Mouse (Mus musculus): Measurements from ENCODE around the gene Smim6. TPM values are rescaled to one million over a fixed set of nuclear protein-coding genes. Genes with fewer than 3 reads are reported as not detected.

Gene Smim6
- polyA plus RNA-seq, 1 experiment = not detected

- H3K4me1 ChIP-seq (ENCODE audit: control insufficient read depth, insufficient read depth, low read length) = no peaks in the 10 kb centered on the region
- H3K27me3 ChIP-seq (ENCODE audit: control insufficient read depth, insufficient read depth, low read length) = no peaks in the 10 kb centered on the region
- H3K4me3 ChIP-seq (replicated peaks; ENCODE audit: insufficient read depth, low read depth, low read length) = no peak overlapping the region
- WGBS = 80% methylated on average over 5 of the region's 5 CpGs
- TF ChIP-seq CTCF (IDR thresholded peaks at IDR 0.05; ENCODE audit: borderline replicate concordance, insufficient read depth, low read depth, low read length) (no peak), POLR2A (IDR thresholded peaks at IDR 0.05; ENCODE audit: borderline replicate concordance, insufficient read depth, low read length) (no peak)
- H3K27ac ChIP-seq (ENCODE audit: insufficient read depth, low read length) = no peak overlapping the region
- no peak for DNase-seq
These were observed 9.6 kb upstream of the Smim6 start for GRCm38 (mm10) chr11:115902177-115902576.

DNA sequence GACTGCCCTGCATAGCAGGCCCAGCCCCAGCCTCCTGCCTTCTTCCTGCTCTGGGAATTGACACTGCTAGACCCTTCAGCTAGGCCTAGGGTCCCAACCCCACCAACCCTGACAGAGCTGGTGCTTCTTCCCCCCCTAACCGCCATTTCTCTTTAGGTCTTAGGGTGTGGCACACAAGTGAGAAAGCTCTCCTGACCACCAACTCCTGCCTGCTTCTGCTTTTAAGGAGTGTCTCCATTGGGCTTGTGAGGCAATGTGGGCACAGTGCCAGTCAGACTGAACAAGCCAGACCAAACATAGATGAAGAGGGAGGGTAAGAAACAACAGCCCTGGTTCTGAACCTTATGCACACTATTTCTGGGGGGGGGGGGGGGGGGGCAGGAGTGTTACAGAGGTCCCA, 9.0 kb upstream of the Smim6 start:
- WGBS = 95% methylated on average over 1 of the region's 1 CpGs
- TF ChIP-seq CTCF (IDR thresholded peaks at IDR 0.05; ENCODE audit: borderline replicate concordance, insufficient read depth, low read depth, low read length) = no peak
- TF ChIP-seq POLR2A (IDR thresholded peaks at IDR 0.05; ENCODE audit: borderline replicate concordance, insufficient read depth, low read length) = no peak
- DNase-seq = no peak
- Histone ChIP-seq H3K27me3 (ENCODE audit: control insufficient read depth, insufficient read depth, low read length) (no peaks in the 10 kb centered on the region), H3K27ac (ENCODE audit: insufficient read depth, low read length) (no peak overlapping the region), H3K4me3 (replicated peaks; ENCODE audit: insufficient read depth, low read depth, low read length) (no peak overlapping the region), H3K4me1 (ENCODE audit: control insufficient read depth, insufficient read depth, low read length) (no peaks in the 10 kb centered on the region)

DNA sequence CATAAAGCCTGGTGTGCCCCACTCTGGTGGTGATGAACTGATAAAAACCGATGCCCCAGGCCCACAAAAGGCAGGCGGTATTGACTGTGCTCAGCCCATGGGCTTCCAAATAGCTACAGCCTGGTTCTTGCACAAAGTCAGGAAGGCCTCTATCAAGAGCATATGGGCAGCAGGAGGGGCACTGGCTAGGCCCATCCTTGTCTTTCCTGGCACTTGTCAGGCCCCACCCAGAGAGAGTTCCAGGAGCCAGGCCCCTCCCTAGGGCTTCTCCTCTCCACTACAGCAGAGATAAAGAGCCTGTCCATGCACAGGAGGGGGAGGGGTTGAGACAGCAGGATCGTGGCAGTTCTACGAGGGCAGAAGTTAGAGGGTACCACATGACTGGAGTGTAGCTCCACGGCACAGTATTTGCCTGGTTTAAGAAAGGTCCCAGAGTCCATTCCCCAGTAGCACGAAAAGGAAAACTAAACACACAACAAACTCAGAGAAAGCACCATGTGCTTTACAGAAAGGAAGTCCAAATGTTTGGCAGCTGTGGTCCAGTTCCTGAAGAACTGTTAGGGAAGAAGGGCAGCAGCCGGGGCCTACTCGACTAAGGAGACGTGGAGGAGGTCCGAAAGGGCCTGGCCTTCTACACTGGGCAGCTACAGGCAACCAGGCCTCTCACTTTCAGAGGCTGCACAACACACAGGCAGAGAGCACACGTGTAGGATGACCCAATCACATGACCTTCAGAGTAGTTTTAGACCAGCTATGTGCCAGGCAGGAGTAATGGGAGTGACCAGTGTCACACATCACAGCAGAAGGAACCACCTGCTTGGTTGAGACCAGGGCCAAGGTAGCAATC, 8.2 kb upstream of the Smim6 start:
- Histone ChIP-seq H3K27me3 (ENCODE audit: control insufficient read depth, insufficient read depth, low read length) (no peaks in the 10 kb centered on the region), H3K4me1 (ENCODE audit: control insufficient read depth, insufficient read depth, low read length) (no peaks in the 10 kb centered on the region), H3K4me3 (replicated peaks; ENCODE audit: insufficient read depth, low read depth, low read length) (no peak overlapping the region), H3K27ac (ENCODE audit: insufficient read depth, low read length) (no peak overlapping the region)
- 60% methylated on average over 11 of the region's 11 CpGs for WGBS
- no peak for TF ChIP-seq POLR2A (IDR thresholded peaks at IDR 0.05; ENCODE audit: borderline replicate concordance, insufficient read depth, low read length)
- TF ChIP-seq CTCF (IDR thresholded peaks at IDR 0.05; ENCODE audit: borderline replicate concordance, insufficient read depth, low read depth, low read length) = no peak
- DNase-seq = no peak

DNA sequence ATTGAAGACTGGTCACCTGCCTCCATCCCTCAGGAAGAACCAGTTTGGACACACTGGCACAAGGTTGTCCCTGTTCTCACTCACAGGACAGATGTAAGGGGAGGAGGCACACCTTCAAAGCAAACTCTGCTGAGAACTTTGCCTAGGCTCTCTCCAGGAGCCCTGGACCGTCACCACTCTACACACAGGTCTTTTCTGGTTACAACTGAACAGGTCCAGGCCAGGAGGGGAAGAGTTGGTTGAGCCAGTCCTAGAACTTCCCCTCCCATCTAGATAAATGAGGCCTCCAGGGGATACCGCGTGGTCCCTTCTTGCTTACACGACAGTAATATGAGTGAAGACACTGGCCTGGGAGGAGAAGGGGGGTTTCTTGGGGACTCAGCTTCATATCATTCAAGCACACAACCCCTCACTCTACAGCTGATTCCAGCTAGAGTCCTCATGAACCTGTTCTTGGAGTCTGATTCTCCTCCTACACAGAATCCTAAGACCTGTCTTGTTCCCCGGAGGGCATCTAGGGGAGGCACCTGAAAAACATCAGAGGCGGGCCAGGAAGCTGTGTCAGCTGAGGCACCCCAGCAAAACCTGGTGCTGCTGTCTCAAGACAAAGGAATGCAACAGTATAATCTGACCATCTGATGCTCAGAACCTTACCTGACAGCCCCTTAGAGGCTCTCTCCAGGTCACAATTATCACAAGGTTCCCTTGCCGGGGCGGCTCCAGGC, 7.4 kb upstream of the Smim6 start:
- Histone ChIP-seq H3K4me1 (ENCODE audit: control insufficient read depth, insufficient read depth, low read length) (no peaks in the 10 kb centered on the region), H3K27me3 (ENCODE audit: control insufficient read depth, insufficient read depth, low read length) (no peaks in the 10 kb centered on the region), H3K27ac (ENCODE audit: insufficient read depth, low read length) (no peak overlapping the region), H3K4me3 (replicated peaks; ENCODE audit: insufficient read depth, low read depth, low read length) (no peak overlapping the region)
- WGBS = 87% methylated on average over 8 of the region's 8 CpGs
- DNase-seq = no peak
- TF ChIP-seq CTCF (IDR thresholded peaks at IDR 0.05; ENCODE audit: borderline replicate concordance, insufficient read depth, low read depth, low read length) (no peak), POLR2A (IDR thresholded peaks at IDR 0.05; ENCODE audit: borderline replicate concordance, insufficient read depth, low read length) (no peak)

DNA sequence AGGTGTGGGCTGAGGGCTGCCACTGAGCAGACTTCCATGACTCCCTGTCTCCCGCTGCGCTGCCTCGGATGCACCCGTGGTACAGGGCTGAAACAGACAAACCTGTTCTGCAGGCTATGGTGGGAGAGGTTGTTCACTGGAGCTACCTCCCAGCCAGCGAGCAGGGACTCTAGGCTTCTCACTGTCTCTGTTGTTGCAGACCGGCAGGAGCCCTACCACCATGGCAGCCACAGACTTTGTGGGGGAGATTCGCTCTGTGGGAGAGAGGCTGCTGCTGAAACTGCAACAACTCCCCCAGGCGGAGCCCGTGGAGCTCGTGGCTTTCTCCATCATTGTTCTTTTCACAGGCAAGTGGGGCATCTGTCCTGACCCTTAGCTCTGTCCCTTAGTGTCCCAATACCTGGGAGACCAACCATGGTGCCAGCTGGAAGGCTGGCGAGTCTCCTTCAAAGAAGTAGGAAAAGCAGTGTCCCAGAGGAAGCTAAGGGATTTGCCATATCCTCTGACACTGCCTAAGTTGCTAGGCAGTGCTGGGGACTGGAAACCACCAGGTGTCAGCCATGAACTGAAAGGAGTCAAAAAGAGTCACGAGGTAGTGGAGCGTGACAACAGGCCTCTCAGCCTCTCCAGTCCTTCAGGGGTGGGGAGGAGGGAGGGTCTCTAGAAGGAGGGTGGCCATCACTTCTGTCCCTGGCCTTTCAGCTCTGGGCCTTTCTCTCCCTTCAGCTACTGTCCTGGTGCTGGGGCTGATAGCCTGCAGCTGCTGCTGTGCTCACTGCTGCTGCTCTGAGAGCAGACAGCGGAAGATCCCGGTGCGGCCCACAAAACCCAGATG, 6.6 kb upstream of the Smim6 start:
- 54% methylated on average over 16 of the region's 16 CpGs for WGBS
- no peaks in the 10 kb centered on the region for H3K27me3 ChIP-seq (ENCODE audit: control insufficient read depth, insufficient read depth, low read length)
- no peak overlapping the region for H3K4me3 ChIP-seq (replicated peaks; ENCODE audit: insufficient read depth, low read depth, low read length)
- no peak overlapping the region for H3K27ac ChIP-seq (ENCODE audit: insufficient read depth, low read length)
- no peak for DNase-seq
- H3K4me1 ChIP-seq (ENCODE audit: control insufficient read depth, insufficient read depth, low read length) = no peaks in the 10 kb centered on the region
- TF ChIP-seq POLR2A (IDR thresholded peaks at IDR 0.05; ENCODE audit: borderline replicate concordance, insufficient read depth, low read length) (no peak), CTCF (IDR thresholded peaks at IDR 0.05; ENCODE audit: borderline replicate concordance, insufficient read depth, low read depth, low read length) (no peak)

DNA sequence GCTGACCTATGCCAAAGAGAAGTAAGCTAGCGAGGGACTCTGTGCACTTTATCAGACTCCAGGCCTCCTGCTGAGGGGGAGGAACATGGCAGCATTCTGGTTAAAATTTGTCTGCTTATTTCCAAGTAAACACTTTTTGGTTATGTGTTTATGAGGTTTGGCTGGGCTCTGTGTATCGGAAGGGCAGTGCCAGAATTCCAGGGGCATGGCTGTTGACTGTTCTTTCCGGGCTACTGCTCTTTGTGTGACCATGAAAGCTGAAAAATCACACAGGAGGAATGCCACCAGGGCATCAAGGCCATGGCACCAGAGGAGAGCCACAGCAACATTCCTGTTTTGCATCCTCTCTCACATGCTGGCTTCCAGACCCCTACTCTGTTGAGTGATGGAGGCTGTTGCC, 5.7 kb upstream of the Smim6 start:
- no peak overlapping the region for H3K27ac ChIP-seq (ENCODE audit: insufficient read depth, low read length)
- DNase-seq = no peak
- TF ChIP-seq POLR2A (IDR thresholded peaks at IDR 0.05; ENCODE audit: borderline replicate concordance, insufficient read depth, low read length) (no peak), CTCF (IDR thresholded peaks at IDR 0.05; ENCODE audit: borderline replicate concordance, insufficient read depth, low read depth, low read length) (no peak)
- H3K27me3 ChIP-seq (ENCODE audit: control insufficient read depth, insufficient read depth, low read length) = no peaks in the 10 kb centered on the region
- H3K4me1 ChIP-seq (ENCODE audit: control insufficient read depth, insufficient read depth, low read length) = no peaks in the 10 kb centered on the region
- WGBS = 75% methylated on average over 3 of the region's 3 CpGs
- no peak overlapping the region for H3K4me3 ChIP-seq (replicated peaks; ENCODE audit: insufficient read depth, low read depth, low read length)

- WGBS = 91% methylated on average over 5 of the region's 5 CpGs
- no peak overlapping the region for H3K27ac ChIP-seq (ENCODE audit: insufficient read depth, low read length)
- no peak overlapping the region for H3K4me3 ChIP-seq (replicated peaks; ENCODE audit: insufficient read depth, low read depth, low read length)
- TF ChIP-seq CTCF (IDR thresholded peaks at IDR 0.05; ENCODE audit: borderline replicate concordance, insufficient read depth, low read depth, low read length) (no peak), POLR2A (IDR thresholded peaks at IDR 0.05; ENCODE audit: borderline replicate concordance, insufficient read depth, low read length) (no peak)
- no peak for DNase-seq
- H3K4me1 ChIP-seq (ENCODE audit: control insufficient read depth, insufficient read depth, low read length) = no peaks in the 10 kb centered on the region
- H3K27me3 ChIP-seq (ENCODE audit: control insufficient read depth, insufficient read depth, low read length) = no peaks in the 10 kb centered on the region
These were observed 5.3 kb upstream of the Smim6 start for GRCm38 (mm10) chr11:115906521-115906920.

Measured in cerebellum, adult 2 months (tissue).